8 mouse cellular contexts compared by ENCODE assay signal in genomic region chr7:122158915-122159902, GRCm38 (mm10). TPM values are rescaled to one million over a fixed set of nuclear protein-coding genes. Genes with fewer than 3 reads are reported as not detected.
DNase-seq lines count a peak whose midpoint lies in the region; ATAC-seq and TF ChIP-seq lines count a peak whose summit lies in the region.

Gene Plk1 (plus strand): TSS chr7:122159439.

- under 1% methylated on average over 63 of the region's 63 CpGs for WGBS in forebrain, embryonic 12.5 days
- WGBS in heart, postnatal 0 days = under 1% methylated on average over 63 of the region's 63 CpGs
- under 1% methylated on average over 63 of the region's 63 CpGs for WGBS in liver, embryonic 16.5 days (ENCODE audit: insufficient replicate concordance)
- under 1% methylated on average over 63 of the region's 63 CpGs for WGBS in neural tube, embryonic 14.5 days

- TF ChIP-seq EP300 in ES-Bruce4 (IDR thresholded peaks at IDR 0.05; ENCODE audit: insufficient read depth, low read depth, low read length) = 0 out of 2 replicates have a peak, but pooled peaks have one; percentile 8
- no peak for TF ChIP-seq EP300 in heart, postnatal 0 days (IDR thresholded peaks at IDR 0.05; ENCODE audit: low read depth)

- peak within 1 kb of the TSS; percentile 98 for H3K4me3 ChIP-seq in ES-Bruce4 (ENCODE audit: low read depth, low read length)
- H3K4me3 ChIP-seq in forebrain, embryonic 12.5 days (replicated peaks) = peak within 1 kb of the TSS; percentile 76
- peak within 1 kb of the TSS; percentile 88 for H3K4me3 ChIP-seq in heart, postnatal 0 days (ENCODE audit: low read depth, low read length)
- H3K4me3 ChIP-seq in liver, embryonic 16.5 days (ENCODE audit: low read depth, low read length) = peak within 1 kb of the TSS; percentile 96
- peak within 1 kb of the TSS; percentile 61 for H3K4me3 ChIP-seq in neural tube, embryonic 14.5 days (ENCODE audit: low read depth, low read length)

- peak within 1 kb of the TSS; percentile 82 for H3K9ac ChIP-seq in ES-Bruce4 (ENCODE audit: low read depth, poor library complexity, severe bottlenecking)
- H3K9ac ChIP-seq in forebrain, embryonic 12.5 days = peak within 1 kb of the TSS; percentile 77
- H3K9ac ChIP-seq in heart, postnatal 0 days (replicated peaks; ENCODE audit: low read depth, low read length) = peak within 1 kb of the TSS; percentile 77
- H3K9ac ChIP-seq in liver, embryonic 16.5 days (ENCODE audit: low read depth, low read length) = peak within 1 kb of the TSS; percentile 82
- peak within 1 kb of the TSS; percentile 63 for H3K9ac ChIP-seq in neural tube, embryonic 14.5 days (replicated peaks; ENCODE audit: low read depth, low read length)

- H3K27me3 ChIP-seq in ES-Bruce4 (ENCODE audit: control insufficient read depth, insufficient read depth, low read length, poor library complexity, severe bottlenecking) = no peaks in the 10 kb centered on the region
- H3K27me3 ChIP-seq in forebrain, embryonic 12.5 days = no peaks in the 10 kb centered on the region
- no peaks in the 10 kb centered on the region for H3K27me3 ChIP-seq in heart, postnatal 0 days (ENCODE audit: control insufficient read depth, insufficient read depth, low read length)
- no peaks in the 10 kb centered on the region for H3K27me3 ChIP-seq in liver, embryonic 16.5 days (ENCODE audit: control insufficient read depth, insufficient read depth, low read depth, low read length)
- no peaks in the 10 kb centered on the region for H3K27me3 ChIP-seq in neural tube, embryonic 14.5 days (ENCODE audit: control insufficient read depth, insufficient read depth, low read length)

- peaks cover 34% of the 10 kb centered on the region for H3K36me3 ChIP-seq in ES-Bruce4 (ENCODE audit: control insufficient read depth, insufficient read depth, low read length, poor library complexity, severe bottlenecking)
- H3K36me3 ChIP-seq in forebrain, embryonic 12.5 days (replicated peaks) = peaks cover 35% of the 10 kb centered on the region
- H3K36me3 ChIP-seq in heart, postnatal 0 days (replicated peaks; ENCODE audit: control insufficient read depth, insufficient read depth, low read length) = peaks cover 24% of the 10 kb centered on the region
- H3K36me3 ChIP-seq in liver, embryonic 16.5 days (ENCODE audit: control insufficient read depth, insufficient read depth) = peaks cover 31% of the 10 kb centered on the region
- no peaks in the 10 kb centered on the region for H3K36me3 ChIP-seq in neural tube, embryonic 14.5 days (ENCODE audit: control insufficient read depth, insufficient read depth, low read length)

- TF ChIP-seq CTCF in ES-Bruce4 (IDR thresholded peaks at IDR 0.05; ENCODE audit: low read depth, low read length) = no peak
- TF ChIP-seq CTCF in heart, postnatal 0 days (IDR thresholded peaks at IDR 0.05; ENCODE audit: low read depth) = no peak

- DNase-seq in c-Kit-positive CD71-positive TER-119-positive erythroid progenitor cells, embryonic 14.5 days (ENCODE audit: low spot score) = peak; percentile 86
- DNase-seq in heart, postnatal 0 days (ENCODE audit: low spot score) = peak; percentile 83
- DNase-seq in kidney, postnatal 4 days = peak; percentile 90 to 93
- DNase-seq in testis, postnatal 10 days (ENCODE audit: low spot score) = peak; percentile 88

- no peaks in the 10 kb centered on the region for H3K9me3 ChIP-seq in ES-Bruce4 (replicated peaks; ENCODE audit: control insufficient read depth, insufficient read depth, low read length, poor library complexity, severe bottlenecking)
- H3K9me3 ChIP-seq in forebrain, embryonic 12.5 days = no peaks in the 10 kb centered on the region
- no peaks in the 10 kb centered on the region for H3K9me3 ChIP-seq in heart, postnatal 0 days (replicated peaks; ENCODE audit: control insufficient read depth, low read length)
- no peaks in the 10 kb centered on the region for H3K9me3 ChIP-seq in liver, embryonic 16.5 days (replicated peaks; ENCODE audit: control insufficient read depth, low read length)
- no peaks in the 10 kb centered on the region for H3K9me3 ChIP-seq in neural tube, embryonic 14.5 days (ENCODE audit: control insufficient read depth, low read length)

- ATAC-seq in forebrain, embryonic 12.5 days (ENCODE audit: low FRiP score) = peak; percentile 92
- peak; percentile 94 for ATAC-seq in heart, postnatal 0 days (ENCODE audit: insufficient read depth, low read depth)
- peak; percentile 95 for ATAC-seq in liver, embryonic 16.5 days (ENCODE audit: low read depth)
- peak; percentile 94 for ATAC-seq in neural tube, embryonic 14.5 days (ENCODE audit: low read depth)

- no peaks in the 10 kb centered on the region for H3K4me1 ChIP-seq in ES-Bruce4 (ENCODE audit: control insufficient read depth, insufficient read depth, low read length)
- peaks cover 46% of the 10 kb centered on the region for H3K4me1 ChIP-seq in forebrain, embryonic 12.5 days
- peaks cover 31% of the 10 kb centered on the region for H3K4me1 ChIP-seq in heart, postnatal 0 days (ENCODE audit: control insufficient read depth, insufficient read depth)
- H3K4me1 ChIP-seq in liver, embryonic 16.5 days (ENCODE audit: control insufficient read depth, low read depth, low read length) = peaks cover 22% of the 10 kb centered on the region
- H3K4me1 ChIP-seq in neural tube, embryonic 14.5 days (ENCODE audit: control insufficient read depth, insufficient read depth, low read length) = peaks cover 4% of the 10 kb centered on the region

- H3K4me2 ChIP-seq in forebrain, embryonic 12.5 days = peak within 1 kb of the TSS; percentile 87
- H3K4me2 ChIP-seq in heart, postnatal 0 days (ENCODE audit: low read depth, low read length) = peak within 1 kb of the TSS; percentile 96
- peak within 1 kb of the TSS; percentile 70 for H3K4me2 ChIP-seq in liver, embryonic 16.5 days (ENCODE audit: low read depth, low read length)
- peak within 1 kb of the TSS; percentile 78 for H3K4me2 ChIP-seq in neural tube, embryonic 14.5 days (ENCODE audit: low read depth, low read length)

- peak; percentile 24 for TF ChIP-seq POLR2A in ES-Bruce4 (IDR thresholded peaks at IDR 0.05; ENCODE audit: insufficient read depth, low read length)

- peak within 1 kb of the TSS; percentile 86 for H3K27ac ChIP-seq in ES-Bruce4 (ENCODE audit: insufficient read depth, low read length)
- peak within 1 kb of the TSS; percentile 92 for H3K27ac ChIP-seq in forebrain, embryonic 12.5 days
- H3K27ac ChIP-seq in heart, postnatal 0 days (ENCODE audit: low read depth) = peak within 1 kb of the TSS; percentile 40
- H3K27ac ChIP-seq in liver, embryonic 16.5 days (ENCODE audit: low read length) = peak within 1 kb of the TSS; percentile 88
- peak within 1 kb of the TSS; percentile 4; the same call in 1 of the 2 replicates for H3K27ac ChIP-seq in neural tube, embryonic 14.5 days (ENCODE audit: low read depth, low read length)

RNA-seq across cellular contexts. Expression of gene Plk1, which starts in this region (rescaled TPM):
- polyA plus RNA-seq in ES-Bruce4 (2011; ENCODE audit: insufficient read depth, insufficient read length, low read depth, missing spikeins) = 157 and 170 TPM in 2 replicates
- polyA plus RNA-seq in forebrain, embryonic 12.5 days (2016; fragmentation: Nextera tagmentation; extraction: Ambion mirVana) = 158 and 171 TPM in 2 replicates
- total RNA-seq in heart, postnatal 0 days (2014; rRNA removed; ENCODE audit: low replicate concordance) = 27.8 and 35.5 TPM in 2 replicates
- 22.8 and 23.3 TPM in 2 replicates for polyA plus RNA-seq in heart, postnatal 0 days (2015; fragmentation: Nextera tagmentation; extraction: Ambion mirVana)
- 92.9 and 99.1 TPM in 2 replicates for polyA plus RNA-seq in liver, embryonic 16.5 days (2015; fragmentation: Nextera tagmentation; extraction: Ambion mirVana)
- polyA plus RNA-seq in neural tube, embryonic 14.5 days (2014; fragmentation: Nextera tagmentation; extraction: Ambion mirVana) = 5.0 and 10.4 TPM in 2 replicates

Comparison
In these comparisons a context has a peak if more than half of its experiments do, and no peak if none do; other contexts are left out.
1. Peak in every context shown above with its lines: DNase-seq, ATAC-seq, H3K4me3 ChIP-seq and H3K27ac ChIP-seq.
2. H3K27ac ChIP-seq: peak in every context shown above with its lines; median percentile 92 in forebrain, embryonic 12.5 days; 88 in liver, embryonic 16.5 days; 86 in ES-Bruce4; 40 in heart, postnatal 0 days; 4 in neural tube, embryonic 14.5 days.